Mouse (Mus musculus) hindbrain, embryonic 14.5 days (tissue): Measurements from ENCODE around the gene Brwd1. TPM values are rescaled to one million over a fixed set of nuclear protein-coding genes. Genes with fewer than 3 reads are reported as not detected.
"Not testable (repeated sequence)": the region's sequence is repeated elsewhere in the genome, so short reads cannot be mapped to it uniquely, and the experiment has no call there.

ENCODE experiments used
- ATAC-seq: fragments of 200-750 bp; cut with Nextera tagmentation; 2 replicates; pipeline ENCODE4 v1.8.0; 2017; ENCODE audit warnings: moderate number of reproducible peaks, mild to moderate bottlenecking, moderate TSS enrichment, moderate library complexity; ENCODE audit not compliant: low FRiP score
- DNase-seq: peaks from one replicate; pipeline ENCODE4 v3.0.0-alpha.2; 2015; ENCODE audit warnings: low spot score
- H3K27ac ChIP-seq: fragments of 300-500 bp; sonication (generic); 2 replicates; pipeline ENCODE4 v1.5.1; 2014; ENCODE audit warnings: mild to moderate bottlenecking, moderate library complexity
- H3K27me3 ChIP-seq: fragments of 300-500 bp; sonication (generic); 2 replicates; pipeline ENCODE4 v1.6.1; 2014; ENCODE audit warnings: mild to moderate bottlenecking, low read length, mixed read lengths; ENCODE audit not compliant: control insufficient read depth, insufficient read depth
- H3K36me3 ChIP-seq: fragments of 300-500 bp; sonication (generic); replicated peaks from 2 replicates; pipeline ENCODE4 v1.6.1; 2014; ENCODE audit not compliant: control insufficient read depth, insufficient read depth
- H3K4me1 ChIP-seq: fragments of 300-500 bp; sonication (generic); replicated peaks from 2 replicates; pipeline ENCODE4 v1.6.1; 2014; ENCODE audit warnings: antibody characterized with exemption, low read length, mixed read lengths; ENCODE audit not compliant: control insufficient read depth, insufficient read depth
- H3K4me2 ChIP-seq: fragments of 300-500 bp; sonication (generic); replicated peaks from 2 replicates; pipeline ENCODE4 v1.6.1; 2014; ENCODE audit warnings: mild to moderate bottlenecking, moderate library complexity
- H3K4me3 ChIP-seq: fragments of 300-500 bp; sonication (generic); replicated peaks from 2 replicates; pipeline ENCODE4 v1.5.1; 2014; ENCODE audit warnings: mild to moderate bottlenecking, low read length
- H3K9ac ChIP-seq: fragments of 300-500 bp; sonication (generic); 2 replicates; pipeline ENCODE4 v1.6.1; 2014
- H3K9me3 ChIP-seq: fragments of 300-500 bp; sonication (generic); 2 replicates; pipeline ENCODE4 v1.6.1; 2016; ENCODE audit warnings: low read length; ENCODE audit not compliant: control insufficient read depth
- WGBS: fragments of 180-500 bp; shearing (Covaris S2); extraction: QIAGEN DNeasy Blood & Tissue Kit; methylation state at CpG from one replicate; pipeline ENCODE4 v1.1.7; 2014; 5-methylcytosine and 5-hydroxymethylcytosine counted together
- polyA plus RNA-seq: library from polyadenylated mRNA; unstranded; fragments of >200 nt; fragmentation: Nextera tagmentation; extraction: Ambion mirVana; gene quantifications from 2 replicates; pipeline ENCODE4 v1.2.1, GENCODE M21; 2014

Brwd1 gene
- polyA plus RNA-seq, 1 experiment from 2014 or later = 319 TPM

DNA sequence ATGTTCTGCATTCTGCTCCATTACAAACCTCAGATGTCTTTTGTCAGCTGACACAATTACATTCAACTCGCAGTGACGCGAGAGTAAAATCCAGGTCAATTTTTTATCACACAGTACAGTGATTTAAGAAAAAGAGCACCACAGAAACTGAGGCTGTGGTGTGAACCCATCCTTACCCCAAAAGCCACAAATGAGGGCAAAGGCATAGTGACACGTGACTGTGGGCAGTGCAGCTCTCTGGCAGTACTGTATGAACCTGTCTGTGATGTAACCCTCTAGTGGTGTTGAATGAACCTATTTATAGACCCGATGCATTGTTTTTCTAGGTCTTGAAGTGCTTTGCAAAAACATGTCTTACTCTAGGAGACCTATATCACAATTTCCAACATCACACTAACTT lies 83.0 kb downstream of the Brwd1 start:
- H3K9ac ChIP-seq = no peak overlapping the region
- DNase-seq (no peak), ATAC-seq (no peak)
- WGBS = 91% methylated on average over 5 of the region's 5 CpGs
- no peak overlapping the region for H3K4me2 ChIP-seq
- no peaks in the 10 kb centered on the region for H3K9me3 ChIP-seq
- H3K4me1 ChIP-seq = no peaks in the 10 kb centered on the region
- H3K27me3 ChIP-seq = no peaks in the 10 kb centered on the region
- H3K36me3 ChIP-seq = peaks cover 68% of the 10 kb centered on the region
- H3K27ac ChIP-seq = no peak overlapping the region
- no peak overlapping the region for H3K4me3 ChIP-seq

DNA sequence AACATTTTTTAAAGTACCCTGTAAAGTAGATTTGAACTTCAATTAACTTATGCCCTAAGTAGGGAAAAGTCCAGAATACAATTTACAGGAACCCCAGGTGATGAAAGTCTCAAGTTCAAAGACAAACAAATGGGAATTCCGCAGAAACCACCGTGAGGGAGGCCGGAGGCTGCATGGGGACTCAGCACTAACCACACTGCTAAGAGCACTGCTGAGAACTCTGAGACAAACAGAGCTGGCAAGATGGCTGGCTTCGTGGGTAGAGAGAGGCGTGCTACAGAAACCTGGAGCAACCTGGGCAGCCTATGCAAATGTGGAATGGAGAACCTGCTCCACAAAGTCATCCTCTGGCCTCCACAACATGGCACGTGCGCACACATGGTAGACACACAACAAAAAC lies 86.2 kb downstream of the Brwd1 start:
- no peaks in the 10 kb centered on the region for H3K27me3 ChIP-seq
- no peak overlapping the region for H3K27ac ChIP-seq
- peaks cover 63% of the 10 kb centered on the region for H3K36me3 ChIP-seq
- no peaks in the 10 kb centered on the region for H3K9me3 ChIP-seq
- H3K4me3 ChIP-seq = no peak overlapping the region
- no peak overlapping the region for H3K9ac ChIP-seq
- no peak overlapping the region for H3K4me2 ChIP-seq
- no peak for DNase-seq
- no peak for ATAC-seq
- WGBS = 88% methylated on average over 7 of the region's 7 CpGs
- H3K4me1 ChIP-seq = peaks cover 7% of the 10 kb centered on the region; the same call in 1 of the 2 replicates

DNA sequence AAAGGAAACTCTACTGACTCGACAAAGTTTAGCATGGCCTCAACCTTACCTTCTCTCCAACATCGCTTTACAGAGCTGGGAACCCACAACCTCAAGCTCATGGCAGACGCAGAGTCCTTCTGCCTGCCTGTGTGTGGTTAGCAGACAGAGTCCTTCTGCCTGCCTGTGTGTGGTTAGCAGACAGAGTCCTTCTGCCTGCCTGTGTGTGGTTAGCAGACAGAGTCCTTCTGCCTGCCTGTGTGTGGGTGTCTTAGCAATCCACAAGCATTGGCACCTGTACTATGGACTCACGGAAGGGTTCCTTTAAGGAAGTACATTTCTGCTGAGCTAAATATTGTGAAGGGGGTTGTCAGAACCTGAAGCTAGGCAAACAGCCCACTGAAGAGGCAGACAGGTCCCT lies 87.8 kb downstream of the Brwd1 start:
- H3K4me2 ChIP-seq, H3K9me3 ChIP-seq, ATAC-seq, H3K4me3 ChIP-seq, H3K27ac ChIP-seq, H3K27me3 ChIP-seq, H3K9ac ChIP-seq, DNase-seq: not testable (repeated sequence)
- Histone ChIP-seq H3K4me1 (peaks cover 14% of the 10 kb centered on the region), H3K36me3 (peaks cover 49% of the 10 kb centered on the region)
- 91% methylated on average over 4 of the region's 4 CpGs for WGBS

DNA sequence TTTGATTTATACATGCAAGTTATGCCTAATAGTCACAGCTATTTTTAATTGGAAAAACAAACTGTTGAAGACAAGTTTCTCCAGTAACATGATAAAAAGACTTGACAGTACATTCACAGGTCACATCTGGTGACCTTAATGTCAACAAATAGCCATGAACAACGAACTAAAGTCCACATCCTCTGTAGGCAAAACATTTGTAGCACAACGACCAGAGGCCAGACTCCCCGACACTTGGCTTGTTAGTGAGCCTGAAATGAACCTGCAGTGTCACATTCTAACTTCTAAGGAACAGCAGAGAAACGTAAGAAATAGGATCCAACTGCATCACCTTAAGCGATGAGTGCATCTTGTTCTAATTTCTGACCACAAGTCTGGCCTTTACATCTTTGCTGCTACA lies 89.7 kb downstream of the Brwd1 start:
- no peak for ATAC-seq
- Histone ChIP-seq H3K27me3 (no peaks in the 10 kb centered on the region), H3K9ac (no peak overlapping the region), H3K4me3 (no peak overlapping the region), H3K27ac (no peak overlapping the region), H3K4me2 (no peak overlapping the region), H3K4me1 (peaks cover 14% of the 10 kb centered on the region), H3K9me3 (no peaks in the 10 kb centered on the region), H3K36me3 (peaks cover 35% of the 10 kb centered on the region)
- WGBS = 81% methylated on average over 5 of the region's 5 CpGs
- DNase-seq = no peak

DNA sequence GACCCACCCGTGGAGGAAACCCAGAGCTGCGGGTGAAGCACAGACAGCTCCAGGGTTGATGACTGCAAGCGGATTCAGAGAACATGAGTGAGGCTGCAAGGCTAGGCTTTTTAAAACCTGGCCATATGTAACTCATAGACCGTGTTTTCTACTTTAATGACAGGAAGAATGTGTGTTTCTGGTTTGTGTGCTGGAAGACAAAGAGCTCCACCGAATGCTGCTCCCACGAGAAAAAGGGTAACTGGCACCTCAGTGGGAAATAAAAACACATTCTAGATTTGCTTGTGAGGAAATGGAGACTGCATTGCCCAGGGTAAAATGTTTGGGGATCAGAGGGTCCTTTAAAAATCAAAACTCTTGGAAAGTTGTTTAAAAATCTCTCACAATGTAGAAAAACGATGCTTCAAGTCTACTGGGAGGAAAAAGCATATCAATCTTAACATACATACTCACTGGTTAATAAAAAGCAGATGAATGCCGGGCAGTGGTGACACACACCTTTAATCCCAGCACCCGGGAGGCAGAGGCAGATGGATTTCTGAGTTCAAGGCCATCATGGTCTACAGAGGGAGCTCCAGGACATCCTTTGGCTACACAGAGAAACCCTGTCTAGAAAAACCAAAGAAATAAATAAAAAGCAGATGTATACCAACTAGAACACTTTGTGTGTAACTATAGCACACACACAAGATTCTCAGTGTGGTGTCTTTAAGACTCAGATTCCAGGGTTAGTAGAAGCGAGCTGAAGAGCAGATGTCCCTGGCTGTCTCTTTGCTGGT lies 91.0 kb downstream of the Brwd1 start:
- Histone ChIP-seq H3K4me2 (peak overlapping the region; percentile 64), H3K4me1 (peaks cover 14% of the 10 kb centered on the region), H3K36me3 (peaks cover 34% of the 10 kb centered on the region), H3K9me3 (no peaks in the 10 kb centered on the region), H3K27ac (peak overlapping the region; percentile 85), H3K9ac (peak overlapping the region; percentile 72), H3K4me3 (peak overlapping the region; percentile 77), H3K27me3 (no peaks in the 10 kb centered on the region)
- WGBS = 9% methylated on average over 10 of the region's 10 CpGs
- no peak for DNase-seq
- ATAC-seq = no peak

DNA sequence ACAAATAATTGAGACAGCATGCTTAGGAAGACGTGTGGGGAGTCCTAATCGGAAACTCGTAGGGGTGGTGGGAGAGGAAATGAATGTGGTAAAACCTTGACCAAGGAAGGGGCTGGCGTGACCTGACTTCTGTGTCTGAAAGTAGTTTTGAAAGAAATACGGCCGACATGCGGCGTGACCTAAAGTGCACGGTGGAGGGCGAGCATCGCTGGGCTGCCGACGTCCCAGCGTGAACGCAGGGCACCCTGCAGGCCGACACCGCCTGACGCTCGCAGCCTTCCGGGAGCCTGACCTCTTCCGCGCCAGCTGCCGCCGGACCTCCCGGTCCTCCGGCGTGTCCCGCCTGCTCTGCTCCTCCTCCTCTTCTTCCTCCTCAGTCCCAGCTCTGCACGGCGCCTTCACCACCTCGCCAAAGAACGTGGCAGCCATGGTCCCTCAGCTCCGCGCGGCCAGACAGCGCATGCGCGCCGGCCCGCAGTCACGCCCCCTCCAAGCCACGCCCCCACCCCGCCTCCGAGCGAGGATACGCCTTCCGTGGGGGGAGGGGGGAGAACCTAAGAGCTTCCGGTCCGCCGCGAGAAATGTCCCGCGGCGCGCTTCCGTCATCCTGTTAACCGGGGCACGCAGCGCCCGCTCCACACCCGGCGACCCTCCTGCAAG lies 91.7 kb downstream of the Brwd1 start, which contains the start of gene Psmg1:
TSS of gene Psmg1 (minus strand) at position 499 of the 660 bp plus-strand sequence.
- peak within 1 kb of the TSS; percentile 85 for H3K27ac ChIP-seq
- ATAC-seq (peak; percentile 92), DNase-seq (peak; percentile 98)
- peak within 1 kb of the TSS; percentile 77 for H3K4me3 ChIP-seq
- H3K4me1 ChIP-seq = peaks cover 14% of the 10 kb centered on the region
- peaks cover 32% of the 10 kb centered on the region for H3K36me3 ChIP-seq
- H3K9me3 ChIP-seq = no peaks in the 10 kb centered on the region
- peak within 1 kb of the TSS; percentile 64 for H3K4me2 ChIP-seq
- no peaks in the 10 kb centered on the region for H3K27me3 ChIP-seq
- peak within 1 kb of the TSS; percentile 81 for H3K9ac ChIP-seq
- WGBS = under 1% methylated on average over 44 of the region's 62 CpGs

DNA sequence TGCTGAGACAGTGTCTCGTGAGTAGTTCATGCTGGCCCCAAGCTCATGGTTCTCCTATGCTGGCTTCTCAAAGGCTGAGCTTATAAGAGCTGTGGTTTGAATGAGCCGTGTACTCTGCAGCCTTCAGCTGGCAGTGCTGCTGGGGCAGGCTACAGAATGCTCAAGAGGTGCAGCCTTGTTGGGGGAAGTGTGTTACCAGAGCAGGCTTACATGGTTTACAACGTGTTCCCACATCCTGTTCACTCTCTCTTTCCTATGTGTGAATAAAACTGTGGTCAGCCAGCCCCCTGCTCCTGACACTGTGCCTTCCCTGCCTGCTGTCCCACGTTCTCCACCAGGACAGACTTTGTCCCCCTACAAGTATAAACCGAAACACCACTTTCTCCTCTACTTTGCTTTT lies 97.4 kb downstream of the Brwd1 start:
- DNase-seq (no peak), ATAC-seq (no peak)
- Histone ChIP-seq H3K4me1 (peaks cover 4% of the 10 kb centered on the region), H3K9me3 (no peaks in the 10 kb centered on the region), H3K36me3 (peaks cover 48% of the 10 kb centered on the region), H3K9ac (no peak overlapping the region), H3K27me3 (no peaks in the 10 kb centered on the region), H3K4me2 (no peak overlapping the region), H3K4me3 (no peak overlapping the region), H3K27ac (no peak overlapping the region)
- 93% methylated on average over 5 of the region's 5 CpGs for WGBS

DNA sequence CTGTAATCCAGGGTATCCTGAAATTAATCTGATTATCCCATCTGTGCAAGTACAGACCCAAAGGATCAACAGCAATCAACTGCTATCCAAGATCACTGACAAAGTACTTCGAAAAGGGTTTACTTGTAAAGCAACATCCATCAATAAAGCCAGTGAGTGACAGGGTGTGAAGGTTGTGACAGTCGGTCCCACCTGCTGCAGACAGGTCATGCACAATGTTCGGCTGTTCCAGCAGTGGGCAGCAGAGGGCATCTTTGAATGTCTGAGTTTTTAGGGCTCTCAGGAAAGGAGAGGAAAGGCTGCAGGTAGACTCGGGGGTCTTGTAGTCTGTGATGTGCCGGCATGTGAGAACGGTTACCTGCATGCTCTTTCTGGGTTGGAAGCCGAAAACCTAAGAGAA lies 98.7 kb downstream of the Brwd1 start:
- 89% methylated on average over 7 of the region's 7 CpGs for WGBS
- ATAC-seq = no peak
- DNase-seq = no peak
- no peak overlapping the region for H3K9ac ChIP-seq
- H3K4me3 ChIP-seq = no peak overlapping the region
- no peaks in the 10 kb centered on the region for H3K9me3 ChIP-seq
- H3K27me3 ChIP-seq = no peaks in the 10 kb centered on the region
- H3K36me3 ChIP-seq = peaks cover 60% of the 10 kb centered on the region
- H3K27ac ChIP-seq = no peak overlapping the region
- no peak overlapping the region for H3K4me2 ChIP-seq
- H3K4me1 ChIP-seq = no peaks in the 10 kb centered on the region

DNA sequence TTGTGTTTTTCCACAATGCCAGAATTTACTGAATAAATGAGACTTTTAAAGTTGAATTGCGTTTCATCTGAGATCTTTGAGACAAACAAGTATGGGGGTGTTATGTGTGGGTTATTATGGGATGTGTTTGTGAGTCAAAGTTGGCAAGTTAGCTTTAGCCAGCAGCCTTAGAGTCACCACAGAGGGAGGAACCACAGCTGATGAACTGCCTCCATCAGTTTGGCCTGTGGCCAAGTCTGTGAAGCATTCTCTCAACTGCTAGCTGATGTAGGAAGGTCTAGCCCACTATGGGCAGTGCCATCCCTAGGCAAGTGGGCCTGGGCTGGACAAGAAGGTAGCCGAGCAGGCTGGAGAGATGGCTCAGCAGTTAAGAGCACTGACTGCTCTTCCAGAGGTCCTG lies 111.5 kb downstream of the Brwd1 start:
- DNase-seq = no peak
- 93% methylated on average over 2 of the region's 2 CpGs for WGBS

More for the DNA sequence above, 111.5 kb downstream of the Brwd1 start:
- Histone ChIP-seq H3K4me2 (no peak overlapping the region), H3K27me3 (no peaks in the 10 kb centered on the region), H3K4me1 (no peaks in the 10 kb centered on the region), H3K9me3 (no peaks in the 10 kb centered on the region), H3K9ac (no peak overlapping the region), H3K27ac (no peak overlapping the region), H3K4me3 (no peak overlapping the region), H3K36me3 (no peaks in the 10 kb centered on the region)
- ATAC-seq = no peak
